Mouse (Mus musculus): ENCODE results near the gene Lrrc25.

GRCm38 (mm10) chr8:70655469-70655868 is 39.5 kb downstream of the Lrrc25 start:
- no peak for TF ChIP-seq CTCF (IDR thresholded peaks at IDR 0.05; ENCODE audit: extremely low read depth, insufficient read depth, low read length)
- no peak for TF ChIP-seq POLR2A (IDR thresholded peaks at IDR 0.05; ENCODE audit: extremely low read depth, insufficient read depth, low read length)

All from cortical plate, adult 2 months (tissue).